Mouse (Mus musculus) G1E (cell line): ENCODE data around the gene Iqcd. TPM values are rescaled to one million over a fixed set of nuclear protein-coding genes. Genes with fewer than 3 reads are reported as not detected.

Source experiments
- ATAC-seq: 2 replicates; pipeline ENCODE4 v1.8.0; 2016; ENCODE audit warnings: mild to moderate bottlenecking; ENCODE audit not compliant: insufficient number of reproducible peaks, poor library complexity, low FRiP score, severe bottlenecking; ENCODE audit errors: extremely low read depth
- DNase-seq: peaks from one replicate; pipeline ENCODE4 v3.0.0; 2012; ENCODE audit warnings: low spot score
- H3K27me3 ChIP-seq: 2 replicates; pipeline ENCODE4 v1.6.1; 2012; ENCODE audit warnings: mild to moderate bottlenecking, low read length, inconsistent platforms; ENCODE audit not compliant: insufficient read depth
- H3K36me3 ChIP-seq: replicated peaks from 2 replicates; pipeline ENCODE3; 2012; ENCODE audit warnings: mild to moderate bottlenecking, inconsistent platforms
- H3K4me1 ChIP-seq: 2 replicates; pipeline ENCODE4 v1.6.1; 2012; ENCODE audit warnings: low read depth, low read length, inconsistent platforms, mixed read lengths; ENCODE audit not compliant: insufficient read depth
- H3K4me3 ChIP-seq: 2 replicates; pipeline ENCODE4 v1.5.1; 2012; ENCODE audit warnings: low read depth, mild to moderate bottlenecking, inconsistent platforms, low read length, moderate library complexity, mixed read lengths
- H3K9me3 ChIP-seq: replicated peaks from 2 replicates; pipeline ENCODE4 v1.6.1; 2012; ENCODE audit warnings: inconsistent platforms
- CTCF ChIP-seq: IDR thresholded peaks from 2 replicates; pipeline ENCODE4 v1.5.1; 2012; ENCODE audit warnings: low read depth, low read length, inconsistent platforms, mixed read lengths
- GATA1 ChIP-seq: IDR thresholded peaks from 2 replicates; pipeline ENCODE4 v1.6.1; 2012; ENCODE audit warnings: borderline replicate concordance, low read length, inconsistent platforms, mixed read lengths
- GATA2 ChIP-seq: IDR thresholded peaks from 2 replicates; pipeline ENCODE4 v1.6.1; 2012; ENCODE audit warnings: low read depth, low read length, inconsistent platforms, borderline replicate concordance
- POLR2AphosphoS5 ChIP-seq: IDR thresholded peaks from 2 replicates; pipeline ENCODE4 v1.6.1; 2012; ENCODE audit warnings: low read depth, low read length, inconsistent platforms; ENCODE audit not compliant: insufficient replicate concordance
- TAL1 ChIP-seq: conservative IDR thresholded peaks from 2 replicates; pipeline ENCODE4 v1.6.1; 2012; ENCODE audit warnings: low read depth, low read length, inconsistent platforms, mixed read lengths
- polyA plus RNA-seq: library from polyadenylated mRNA; stranded (reverse); fragments of >175 nt; gene quantifications from 2 replicates; pipeline ENCODE4 v1.2.3, GENCODE M21; 2012
- total RNA-seq, 2 experiments: library from RNA; stranded (forward) in 1 of 2; stranded (reverse) in 1 of 2; fragments of 200-1000 nt in 1 of 2; fragments of >200 nt in 1 of 2; fragmentation: Nextera tagmentation in 1 of 2; gene quantifications; 2 replicates each; pipeline ENCODE4 v1.2.3; 2014 to 2017

Gene Iqcd
- total and polyA plus RNA-seq, 3 experiments: 0.60 to 1.2 TPM; not detected in 1

GRCm38 (mm10) chr5:120643365-120644085 lies 54.7 kb downstream of the Iqcd start:
- peaks cover 29% of the 10 kb centered on the region for H3K27me3 ChIP-seq
- no peak for DNase-seq
- peak overlapping the region; percentile 18; the same call in 1 of the 2 replicates for H3K4me3 ChIP-seq

GRCm38 (mm10) chr5:120644227-120644626 lies 55.4 kb downstream of the Iqcd start:
- DNase-seq (no peak), ATAC-seq (no peak)
- peaks cover 5% of the 10 kb centered on the region for H3K9me3 ChIP-seq
- H3K4me1 ChIP-seq: peaks cover 54% of the 10 kb centered on the region
- no peak for TF ChIP-seq CTCF
- no peak for TF ChIP-seq GATA2
- TF ChIP-seq TAL1: no peak
- no peak for TF ChIP-seq GATA1
- no peak for TF ChIP-seq POLR2AphosphoS5
- H3K4me3 ChIP-seq: no peak overlapping the region; the same call in 1 of the 2 replicates
- peaks cover 29% of the 10 kb centered on the region for H3K27me3 ChIP-seq
- H3K36me3 ChIP-seq: no peaks in the 10 kb centered on the region

More at GRCm38 (mm10) chr5:120643365-120644085, 54.7 kb downstream of the Iqcd start:
- H3K4me1 ChIP-seq: peaks cover 49% of the 10 kb centered on the region
- ATAC-seq: no peak
- TF ChIP-seq GATA2 (no peak), GATA1 (no peak), POLR2AphosphoS5 (no peak), TAL1 (no peak), CTCF (no peak)
- H3K36me3 ChIP-seq: no peaks in the 10 kb centered on the region
- H3K9me3 ChIP-seq: peaks cover 5% of the 10 kb centered on the region

GRCm38 (mm10) chr5:120645851-120646250 lies 57.0 kb downstream of the Iqcd start:
- DNase-seq: no peak
- Histone ChIP-seq H3K4me3 (no peak overlapping the region), H3K4me1 (peaks cover 68% of the 10 kb centered on the region), H3K27me3 (peaks cover 38% of the 10 kb centered on the region), H3K9me3 (no peaks in the 10 kb centered on the region), H3K36me3 (no peaks in the 10 kb centered on the region)
- TF ChIP-seq GATA1 (no peak), CTCF (no peak), TAL1 (no peak)
- no peak for ATAC-seq

GRCm38 (mm10) chr5:120647361-120647760 lies 58.5 kb downstream of the Iqcd start:
- DNase-seq: no peak
- Histone ChIP-seq H3K4me3 (peak overlapping the region; percentile 87; the same call in 1 of the 2 replicates), H3K9me3 (no peaks in the 10 kb centered on the region), H3K27me3 (peaks cover 44% of the 10 kb centered on the region), H3K4me1 (peaks cover 81% of the 10 kb centered on the region), H3K36me3 (peaks cover 1% of the 10 kb centered on the region)
- TF ChIP-seq GATA2: no peak
- TF ChIP-seq POLR2AphosphoS5: no peak
- TF ChIP-seq TAL1: no peak
- no peak for TF ChIP-seq GATA1
- TF ChIP-seq CTCF: no peak
- no peak for ATAC-seq

GRCm38 (mm10) chr5:120647814-120648491 lies 59.1 kb downstream of the Iqcd start:
- no peaks in the 10 kb centered on the region for H3K9me3 ChIP-seq
- H3K36me3 ChIP-seq: peaks cover 7% of the 10 kb centered on the region
- ATAC-seq: 0 out of 2 replicates have a peak, but pooled peaks have one; percentile 10
- H3K27me3 ChIP-seq: peaks cover 45% of the 10 kb centered on the region
- peaks cover 82% of the 10 kb centered on the region for H3K4me1 ChIP-seq
- peak overlapping the region; percentile 87; the same call in 1 of the 2 replicates for H3K4me3 ChIP-seq
- DNase-seq: no peak
- no peak for TF ChIP-seq CTCF
- TF ChIP-seq GATA2: no peak
- TF ChIP-seq GATA1: no peak
- TF ChIP-seq POLR2AphosphoS5: no peak

GRCm38 (mm10) chr5:120648569-120649373 lies 60.0 kb downstream of the Iqcd start, which contains the start of gene Rasal1:
TSS of gene Rasal1 (plus strand) at chr5:120648812.
- peaks cover 15% of the 10 kb centered on the region for H3K36me3 ChIP-seq
- no peaks in the 10 kb centered on the region for H3K9me3 ChIP-seq
- no peak for TF ChIP-seq POLR2AphosphoS5
- TF ChIP-seq CTCF: peak; percentile 77
- TF ChIP-seq TAL1: peak; percentile 84
- TF ChIP-seq GATA1: no peak
- peak; percentile 27; the same call in 1 of the 2 replicates for TF ChIP-seq GATA2
- ATAC-seq (peak; percentile 85), DNase-seq (peak; percentile 97)
- H3K27me3 ChIP-seq: peaks cover 40% of the 10 kb centered on the region
- H3K4me1 ChIP-seq: peaks cover 79% of the 10 kb centered on the region
- peak within 1 kb of the TSS; percentile 87 for H3K4me3 ChIP-seq
